Mouse (Mus musculus) ES-E14 (cell line): ENCODE results near the gene Tmem200a.

Experiments
- CHD2 ChIP-seq: IDR thresholded peaks from 2 replicates; pipeline ENCODE4 v1.6.1; 2014; ENCODE audit warnings: mild to moderate bottlenecking, low read depth, low read length, inconsistent platforms
- HCFC1 ChIP-seq: IDR thresholded peaks from 2 replicates; pipeline ENCODE4 v1.6.1; 2012; ENCODE audit warnings: low read length, inconsistent platforms, borderline replicate concordance; ENCODE audit not compliant: insufficient read depth
- MAFK ChIP-seq: IDR thresholded peaks from 2 replicates; pipeline ENCODE4 v1.6.1; 2014; ENCODE audit warnings: mild to moderate bottlenecking, low read depth, low read length, inconsistent platforms; ENCODE audit not compliant: insufficient read depth
- ZC3H11A ChIP-seq: IDR thresholded peaks from 2 replicates; pipeline ENCODE4 v1.6.1; 2012; ENCODE audit warnings: low read depth, mild to moderate bottlenecking, inconsistent platforms, low read length, borderline replicate concordance
- ZNF384 ChIP-seq: IDR thresholded peaks from 2 replicates; pipeline ENCODE4 v1.6.1; 2012; ENCODE audit warnings: low read depth, low read length, inconsistent platforms

DNA sequence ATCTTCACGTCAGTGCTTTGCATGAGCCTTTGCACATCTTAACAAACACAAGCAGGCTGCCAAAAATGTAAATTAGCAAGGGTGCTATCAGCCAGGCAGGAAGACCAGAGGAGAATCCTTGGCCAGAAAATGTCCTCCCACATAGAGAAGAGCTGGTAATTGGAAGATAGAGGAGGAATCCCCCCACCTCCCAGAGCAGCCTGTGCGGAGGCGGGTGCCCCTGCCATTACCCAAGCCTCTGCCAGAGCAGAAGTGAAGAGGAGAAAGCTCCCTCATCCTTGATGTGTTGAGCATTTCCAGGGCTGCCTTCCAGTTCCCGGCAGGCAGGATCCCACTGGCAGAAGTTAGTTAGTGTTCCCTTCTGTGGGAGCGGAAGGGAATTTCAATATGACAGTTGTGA is 43.9 kb downstream of the Tmem200a start:
- no peak for TF ChIP-seq ZNF384
- TF ChIP-seq MAFK, result no peak
- no peak for TF ChIP-seq CHD2
- TF ChIP-seq ZC3H11A, result no peak
- TF ChIP-seq HCFC1, result no peak
